Mouse (Mus musculus): ENCODE data around the gene Hoxb2.

Hoxb2 gene

GRCm38 (mm10) chr11:96350341-96350624 lies at the start of gene Hoxb2:
Gene Hoxb2 (plus strand): TSS chr11:96350525.
- DNase-seq, result no peak

- no peak for DNase-seq
Observed at GRCm38 (mm10) chr11:96301064-96301431, 49.3 kb upstream of the Hoxb2 start.

- no peak for DNase-seq
Observed at GRCm38 (mm10) chr11:96301837-96302236, 48.5 kb upstream of the Hoxb2 start.

- DNase-seq, result no peak
Observed at GRCm38 (mm10) chr11:96302381-96303150, 47.8 kb upstream of the Hoxb2 start.

GRCm38 (mm10) chr11:96303151-96304099 lies 46.9 kb upstream of the Hoxb2 start, which contains the start of gene Hoxb5:
Gene Hoxb5 (plus strand): TSS chr11:96303336.
- DNase-seq, result peak in 1 of 2 experiments; percentile 28

- no peak for DNase-seq
Observed at GRCm38 (mm10) chr11:96304381-96305195, 45.7 kb upstream of the Hoxb2 start.

- DNase-seq, result no peak
Observed at GRCm38 (mm10) chr11:96305505-96306182, 44.7 kb upstream of the Hoxb2 start.

GRCm38 (mm10) chr11:96306183-96306907 lies 44.0 kb upstream of the Hoxb2 start:
- DNase-seq, result no peak

- DNase-seq, result no peak
Observed at GRCm38 (mm10) chr11:96306908-96307269, 43.4 kb upstream of the Hoxb2 start.

- no peak for DNase-seq
Observed at GRCm38 (mm10) chr11:96308763-96309162, 41.6 kb upstream of the Hoxb2 start.

- no peak for DNase-seq
Observed at GRCm38 (mm10) chr11:96309288-96309687, 41.0 kb upstream of the Hoxb2 start.

GRCm38 (mm10) chr11:96310183-96310938 lies 40.0 kb upstream of the Hoxb2 start:
- no peak for DNase-seq

- DNase-seq, result no peak
Observed at GRCm38 (mm10) chr11:96311097-96311496, 39.2 kb upstream of the Hoxb2 start.

- DNase-seq, result peak in 1 of 2 experiments; percentile 38
Observed at GRCm38 (mm10) chr11:96311520-96312417, 38.6 kb upstream of the Hoxb2 start.

- no peak for DNase-seq
Observed at GRCm38 (mm10) chr11:96313134-96313533, 37.2 kb upstream of the Hoxb2 start.

GRCm38 (mm10) chr11:96313806-96314428 lies 36.4 kb upstream of the Hoxb2 start:
- DNase-seq, result no peak

GRCm38 (mm10) chr11:96314671-96315343 lies 35.5 kb upstream of the Hoxb2 start:
- DNase-seq, result no peak

GRCm38 (mm10) chr11:96315344-96315681 lies 35.0 kb upstream of the Hoxb2 start:
- DNase-seq, result no peak

Data from thymus, adult 18-20 months (tissue).